Mouse (Mus musculus) neural tube, embryonic 11.5 days (tissue): Measurements from ENCODE around the gene Prr5l. TPM values are rescaled to one million over a fixed set of nuclear protein-coding genes. Genes with fewer than 3 reads are reported as not detected.

Experiments
- ATAC-seq: fragments of 200-750 bp; cut with Nextera tagmentation; 2 replicates; pipeline ENCODE4 v1.8.0; 2017; ENCODE audit warnings: moderate number of reproducible peaks, mild to moderate bottlenecking, moderate TSS enrichment, moderate library complexity; ENCODE audit not compliant: insufficient read depth, low FRiP score, low TSS enrichment
- DNase-seq: peaks from one replicate; pipeline ENCODE4 v3.0.0-alpha.2; 2015; ENCODE audit warnings: low spot score
- H3K27ac ChIP-seq: fragments of 300-500 bp; sonication (generic); 2 replicates; pipeline ENCODE4 v1.5.1; 2014; ENCODE audit warnings: low read depth, mild to moderate bottlenecking, low read length
- H3K27me3 ChIP-seq: fragments of 300-500 bp; sonication (generic); 2 replicates; pipeline ENCODE4 v1.6.1; 2014; ENCODE audit warnings: mild to moderate bottlenecking, low read length, mixed read lengths; ENCODE audit not compliant: control insufficient read depth, insufficient read depth
- H3K36me3 ChIP-seq: fragments of 300-500 bp; sonication (generic); 2 replicates; pipeline ENCODE4 v1.6.1; 2014; ENCODE audit warnings: mild to moderate bottlenecking, low read length, moderate library complexity, mixed read lengths; ENCODE audit not compliant: control insufficient read depth, insufficient read depth
- H3K4me1 ChIP-seq: fragments of 300-500 bp; sonication (generic); 2 replicates; pipeline ENCODE4 v1.6.1; 2014; ENCODE audit warnings: low read length, mixed read lengths; ENCODE audit not compliant: control insufficient read depth, insufficient read depth
- H3K4me2 ChIP-seq: fragments of 300-500 bp; sonication (generic); 2 replicates; pipeline ENCODE4 v1.6.1; 2014; ENCODE audit warnings: low read depth, mild to moderate bottlenecking, moderate library complexity
- H3K4me3 ChIP-seq: fragments of 300-500 bp; sonication (generic); 2 replicates; pipeline ENCODE4 v1.5.1; 2014; ENCODE audit warnings: low read depth, low read length
- H3K9ac ChIP-seq: fragments of 300-500 bp; sonication (generic); 2 replicates; pipeline ENCODE4 v1.6.1; 2014; ENCODE audit warnings: mild to moderate bottlenecking, low read length
- H3K9me3 ChIP-seq: fragments of 300-500 bp; sonication (generic); 2 replicates; pipeline ENCODE4 v1.6.1; 2016; ENCODE audit warnings: low read length; ENCODE audit not compliant: control insufficient read depth
- WGBS: fragments of 180-500 bp; shearing (Covaris S2); extraction: QIAGEN DNeasy Blood & Tissue Kit; methylation state at CpG from one replicate; pipeline ENCODE4 v1.1.7; 2014; 5-methylcytosine and 5-hydroxymethylcytosine counted together
- polyA plus RNA-seq: library from polyadenylated mRNA; unstranded; fragments of >200 nt; fragmentation: Nextera tagmentation; extraction: Ambion mirVana; gene quantifications from 2 replicates; pipeline ENCODE4 v1.2.1, GENCODE M21; 2014

Prr5l gene
- polyA plus RNA-seq, 1 experiment from 2014 or later = 11.5 TPM

DNA sequence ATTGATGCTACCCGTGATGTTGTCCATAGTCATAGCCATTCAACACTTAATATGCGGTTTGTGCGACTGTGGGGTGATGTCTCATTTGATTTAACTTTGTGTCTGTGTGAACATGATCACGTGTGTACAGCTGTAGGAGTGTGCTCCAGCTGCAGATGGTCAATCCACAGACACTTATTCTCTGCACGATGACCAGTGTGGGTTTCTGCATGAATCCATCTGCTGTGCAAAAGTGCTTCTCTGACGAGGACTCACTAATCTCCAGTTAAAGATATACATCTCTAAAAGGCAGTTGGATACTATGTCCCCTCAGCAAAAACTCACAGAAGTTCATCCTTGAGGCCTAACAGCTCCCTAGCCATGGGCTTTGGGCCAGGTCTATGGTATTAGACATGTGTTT lies 104.7 kb downstream of the Prr5l start:
- no peak for ATAC-seq
- Histone ChIP-seq H3K4me2 (no peak overlapping the region), H3K36me3 (no peaks in the 10 kb centered on the region), H3K9ac (no peak overlapping the region), H3K4me1 (no peaks in the 10 kb centered on the region), H3K27me3 (no peaks in the 10 kb centered on the region), H3K9me3 (no peaks in the 10 kb centered on the region), H3K4me3 (no peak overlapping the region), H3K27ac (no peak overlapping the region)
- no peak for DNase-seq
- WGBS = 94% methylated on average over 6 of the region's 6 CpGs

DNA sequence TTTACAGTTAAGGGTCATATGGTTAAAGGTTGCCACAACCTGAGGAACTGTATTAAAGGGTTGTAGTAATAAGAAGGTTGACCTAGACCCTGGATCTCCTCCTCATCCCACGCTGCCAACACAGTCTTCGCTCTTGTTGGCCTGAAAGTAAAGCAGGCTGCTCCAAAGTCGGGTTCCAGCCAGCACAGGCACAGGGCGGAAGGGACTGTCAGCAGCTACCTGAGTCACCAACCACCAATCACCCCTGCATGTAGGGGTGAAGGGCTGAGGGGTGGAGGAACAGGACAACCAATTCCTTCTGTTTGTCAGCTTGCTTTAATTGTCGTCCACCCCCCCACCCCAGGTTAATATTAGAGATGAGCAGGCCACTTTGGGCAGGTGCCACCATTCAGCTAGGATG lies 119.3 kb downstream of the Prr5l start:
- no peaks in the 10 kb centered on the region for H3K27me3 ChIP-seq

DNA sequence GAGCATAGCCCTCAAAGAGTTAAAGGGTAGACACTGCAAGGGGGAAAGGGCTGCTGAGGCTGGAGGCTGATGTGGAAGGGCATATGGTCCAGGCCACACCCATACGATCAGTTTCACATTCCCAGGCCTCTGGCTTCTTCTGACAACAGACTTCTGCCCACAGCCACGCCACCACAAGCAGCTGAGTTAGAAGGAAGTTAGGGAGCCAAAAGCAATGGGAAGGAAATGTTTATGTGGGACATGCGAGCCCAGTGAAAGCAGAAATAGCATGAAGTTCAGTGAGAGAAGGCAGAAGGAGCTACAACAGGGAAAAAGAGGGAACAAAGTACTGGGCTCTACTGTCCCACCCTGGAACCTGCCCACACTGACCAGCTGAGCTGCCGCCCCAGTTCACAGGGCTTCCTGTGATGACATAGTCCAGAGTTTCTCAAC lies 119.9 kb downstream of the Prr5l start:
- WGBS = 66% methylated on average over 4 of the region's 4 CpGs
- no peak for DNase-seq
- no peak overlapping the region for H3K4me2 ChIP-seq
- H3K27ac ChIP-seq = no peak overlapping the region
- no peak overlapping the region for H3K4me3 ChIP-seq
- no peak for ATAC-seq
- H3K4me1 ChIP-seq = no peaks in the 10 kb centered on the region
- no peaks in the 10 kb centered on the region for H3K36me3 ChIP-seq
- no peaks in the 10 kb centered on the region for H3K9me3 ChIP-seq
- no peak overlapping the region for H3K9ac ChIP-seq
- H3K27me3 ChIP-seq = no peaks in the 10 kb centered on the region

More for the DNA sequence above, 119.3 kb downstream of the Prr5l start:
- ATAC-seq = no peak
- no peaks in the 10 kb centered on the region for H3K4me1 ChIP-seq
- H3K4me3 ChIP-seq = no peak overlapping the region
- H3K36me3 ChIP-seq = no peaks in the 10 kb centered on the region
- no peak for DNase-seq
- no peak overlapping the region for H3K9ac ChIP-seq
- H3K27ac ChIP-seq = no peak overlapping the region
- no peaks in the 10 kb centered on the region for H3K9me3 ChIP-seq
- H3K4me2 ChIP-seq = no peak overlapping the region
- 94% methylated on average over 5 of the region's 5 CpGs for WGBS

DNA sequence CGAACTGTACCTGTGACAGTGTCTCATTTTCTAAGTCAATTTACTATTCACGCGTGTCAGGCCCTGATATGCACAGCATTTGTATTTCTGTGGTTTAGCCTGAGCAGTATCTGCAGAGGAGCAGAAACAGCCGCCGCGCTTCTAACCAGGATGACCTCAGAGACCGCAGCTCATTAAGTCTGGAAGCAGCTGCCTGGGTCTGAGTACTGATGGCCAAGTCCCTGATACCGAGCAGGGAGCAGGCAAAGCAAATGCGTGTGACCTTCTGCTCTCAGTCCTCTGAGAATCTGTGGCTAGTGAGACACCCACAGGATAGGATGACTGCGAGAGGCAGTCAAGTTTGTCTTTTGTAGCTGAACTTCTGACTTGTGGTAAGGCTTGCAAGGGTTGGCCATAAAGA lies 120.4 kb downstream of the Prr5l start:
- Histone ChIP-seq H3K9ac (no peak overlapping the region), H3K4me3 (no peak overlapping the region), H3K27me3 (no peaks in the 10 kb centered on the region), H3K4me1 (no peaks in the 10 kb centered on the region), H3K9me3 (no peaks in the 10 kb centered on the region), H3K36me3 (no peaks in the 10 kb centered on the region), H3K4me2 (no peak overlapping the region), H3K27ac (no peak overlapping the region)
- no peak for ATAC-seq
- 74% methylated on average over 10 of the region's 10 CpGs for WGBS
- no peak for DNase-seq

DNA sequence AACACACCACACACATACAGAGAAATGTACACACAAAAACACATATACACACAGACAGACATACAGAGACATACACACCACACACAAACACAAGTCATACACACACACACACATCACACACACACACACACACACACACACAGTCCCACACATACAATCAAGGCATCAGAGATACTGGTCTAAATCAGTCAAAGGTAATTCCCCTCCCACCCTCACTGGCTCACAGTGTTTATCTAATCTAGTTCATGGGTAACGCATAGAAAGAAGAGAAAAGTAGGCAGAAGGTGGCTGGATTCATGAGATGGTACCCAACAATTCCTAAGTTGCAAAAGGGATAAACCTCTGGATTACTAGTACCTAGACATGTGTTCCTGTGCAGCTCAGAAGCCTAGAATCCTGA lies 120.9 kb downstream of the Prr5l start:
- ATAC-seq (no peak), DNase-seq (no peak)
- Histone ChIP-seq H3K4me3 (no peak overlapping the region), H3K4me1 (no peaks in the 10 kb centered on the region), H3K36me3 (no peaks in the 10 kb centered on the region), H3K9me3 (no peaks in the 10 kb centered on the region), H3K4me2 (no peak overlapping the region), H3K27me3 (no peaks in the 10 kb centered on the region), H3K9ac (no peak overlapping the region), H3K27ac (no peak overlapping the region)
- WGBS = 96% methylated on average over 1 of the region's 1 CpGs

DNA sequence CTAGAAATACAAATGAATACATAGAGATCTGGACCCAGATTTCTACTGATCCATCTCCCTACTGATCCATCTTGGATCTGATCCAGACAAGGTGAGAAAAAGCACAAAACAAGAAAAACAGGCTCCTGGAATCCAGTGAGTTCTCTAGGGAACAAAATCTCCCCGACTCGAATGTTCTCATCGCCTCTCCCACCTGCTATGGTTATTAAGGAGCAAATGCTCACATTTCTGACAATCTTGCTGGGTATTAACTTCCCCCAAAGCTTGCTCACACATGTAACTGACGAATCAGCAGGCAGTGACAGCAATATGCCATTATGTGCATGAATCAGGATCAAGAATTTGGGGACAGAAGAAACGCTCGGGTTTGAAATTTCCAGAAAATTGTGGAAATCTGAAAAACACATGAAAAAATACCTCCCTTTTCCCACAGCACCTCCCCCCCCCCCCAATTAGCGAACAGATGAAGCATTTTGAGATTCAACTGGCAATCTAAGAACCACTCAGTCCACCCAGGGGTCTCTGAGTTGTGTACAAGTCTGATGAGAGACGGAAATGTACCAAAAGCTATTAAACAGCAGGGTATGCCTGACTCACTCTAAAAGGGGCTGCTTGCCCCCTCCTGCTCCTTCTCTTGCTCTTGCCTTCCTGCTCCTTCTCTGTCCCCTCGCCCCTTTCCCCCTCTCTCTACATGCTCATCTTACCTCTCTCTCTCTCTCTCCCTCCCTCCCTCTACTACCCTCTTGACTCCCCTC lies 123.1 kb downstream of the Prr5l start:
- Histone ChIP-seq H3K9ac (no peak overlapping the region), H3K9me3 (no peaks in the 10 kb centered on the region), H3K36me3 (no peaks in the 10 kb centered on the region), H3K4me3 (no peak overlapping the region), H3K4me1 (peaks cover 8% of the 10 kb centered on the region; the same call in 1 of the 2 replicates), H3K27ac (no peak overlapping the region), H3K4me2 (no peak overlapping the region), H3K27me3 (no peaks in the 10 kb centered on the region)
- ATAC-seq = no peak
- no peak for DNase-seq
- WGBS = 59% methylated on average over 9 of the region's 9 CpGs

DNA sequence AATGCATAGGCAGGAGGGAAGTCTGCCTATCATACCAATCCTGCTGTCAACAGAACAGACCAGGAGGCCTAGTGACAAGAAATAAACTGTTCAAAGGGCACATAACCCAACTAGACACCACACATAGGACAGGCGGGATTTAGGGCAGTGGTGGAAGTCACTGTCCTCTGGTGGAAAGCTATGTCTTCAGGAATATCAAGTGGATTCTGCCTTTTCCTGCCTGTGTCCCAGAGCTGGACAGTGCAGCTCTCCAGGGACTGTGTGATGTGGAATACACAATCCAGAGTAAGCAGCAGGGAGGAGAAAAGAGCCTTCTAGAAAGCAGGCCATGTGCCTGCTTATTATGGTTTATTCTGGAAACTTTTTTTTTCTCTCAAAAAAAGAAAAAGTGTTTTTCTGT lies 125.0 kb downstream of the Prr5l start:
- no peaks in the 10 kb centered on the region for H3K9me3 ChIP-seq
- no peak overlapping the region for H3K4me3 ChIP-seq
- no peak overlapping the region for H3K9ac ChIP-seq
- H3K36me3 ChIP-seq = no peaks in the 10 kb centered on the region
- H3K27me3 ChIP-seq = no peaks in the 10 kb centered on the region
- DNase-seq (no peak), ATAC-seq (no peak)
- no peak overlapping the region for H3K4me2 ChIP-seq
- peaks cover 8% of the 10 kb centered on the region; the same call in 1 of the 2 replicates for H3K4me1 ChIP-seq
- H3K27ac ChIP-seq = no peak overlapping the region
- 89% methylated on average over 1 of the region's 1 CpGs for WGBS

DNA sequence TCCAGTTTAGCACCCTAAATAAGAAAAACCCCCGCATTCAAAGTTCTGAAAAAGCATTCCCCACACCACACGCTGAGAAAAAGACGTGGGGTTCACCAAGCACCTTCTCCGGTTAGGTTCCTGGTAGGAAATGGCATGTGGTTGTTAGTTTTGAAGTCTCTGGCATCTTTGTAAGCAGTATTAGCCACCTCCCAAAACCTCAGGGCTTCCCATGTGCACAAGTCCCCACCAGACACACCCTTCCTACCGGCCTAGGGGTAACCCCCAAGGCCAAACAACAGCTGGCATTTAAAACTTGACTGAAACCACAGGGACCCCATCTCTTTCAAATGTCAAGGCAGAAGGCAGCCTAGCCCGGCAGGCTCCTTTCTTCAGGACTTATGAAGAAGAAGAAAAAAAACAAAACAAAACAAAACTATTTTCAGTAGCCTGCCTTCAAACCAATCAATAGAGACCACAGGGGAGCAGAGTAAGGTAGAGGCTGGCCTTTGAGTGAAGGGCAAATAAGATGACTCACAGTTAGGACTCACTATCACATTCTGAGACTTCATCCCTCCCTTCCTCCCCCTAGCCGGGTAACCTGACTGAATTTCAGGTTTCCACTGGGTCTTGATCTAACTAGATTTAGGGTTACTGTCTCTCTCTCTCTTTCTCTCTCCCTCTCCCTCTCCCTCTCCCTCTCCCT lies 126.6 kb downstream of the Prr5l start:
- WGBS = 41% methylated on average over 7 of the region's 7 CpGs
- no peaks in the 10 kb centered on the region for H3K9me3 ChIP-seq
- no peak overlapping the region for H3K27ac ChIP-seq
- H3K27me3 ChIP-seq = no peaks in the 10 kb centered on the region
- no peak overlapping the region for H3K4me3 ChIP-seq
- H3K9ac ChIP-seq = no peak overlapping the region
- ATAC-seq (no peak), DNase-seq (no peak)
- no peaks in the 10 kb centered on the region for H3K36me3 ChIP-seq
- no peak overlapping the region for H3K4me2 ChIP-seq
- H3K4me1 ChIP-seq = peaks cover 8% of the 10 kb centered on the region; the same call in 1 of the 2 replicates
